Mouse (Mus musculus): ENCODE data around the gene Pxdn.
A peak's percentile ranks its signal among the peaks of the same experiment; 100 is the strongest.

Pxdn gene

DNA sequence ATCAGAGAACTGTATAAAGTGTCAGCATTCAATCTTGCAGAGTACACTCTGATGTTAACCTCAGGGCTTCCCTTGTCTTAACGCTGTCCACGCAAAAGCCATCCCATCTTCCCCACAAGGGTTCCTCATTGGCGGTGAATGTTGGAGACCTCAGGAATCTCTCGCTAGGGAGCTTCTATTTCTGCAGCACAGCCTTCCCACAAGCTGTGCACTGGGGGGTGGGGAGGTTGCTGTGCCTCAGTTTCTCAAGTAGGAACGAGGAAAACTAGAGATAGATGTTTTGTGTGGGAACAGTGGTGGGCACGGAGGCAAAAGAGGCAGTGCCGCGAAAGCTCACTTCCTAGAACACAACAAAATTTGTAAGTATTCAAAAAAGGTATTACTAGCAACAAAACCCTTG is at the start of gene Pxdn:
Gene Pxdn (plus strand): TSS at position 301 of the 400 bp plus-strand sequence.
- no peak for DNase-seq

GRCm38 (mm10) chr12:29894669-29895068 is 42.7 kb upstream of the Pxdn start:
- peak; percentile 7 for DNase-seq

- no peak for DNase-seq
Observed at GRCm38 (mm10) chr12:29897533-29898085, 39.8 kb upstream of the Pxdn start.

- no peak for DNase-seq
Observed at GRCm38 (mm10) chr12:29904101-29904874, 33.1 kb upstream of the Pxdn start.

DNA sequence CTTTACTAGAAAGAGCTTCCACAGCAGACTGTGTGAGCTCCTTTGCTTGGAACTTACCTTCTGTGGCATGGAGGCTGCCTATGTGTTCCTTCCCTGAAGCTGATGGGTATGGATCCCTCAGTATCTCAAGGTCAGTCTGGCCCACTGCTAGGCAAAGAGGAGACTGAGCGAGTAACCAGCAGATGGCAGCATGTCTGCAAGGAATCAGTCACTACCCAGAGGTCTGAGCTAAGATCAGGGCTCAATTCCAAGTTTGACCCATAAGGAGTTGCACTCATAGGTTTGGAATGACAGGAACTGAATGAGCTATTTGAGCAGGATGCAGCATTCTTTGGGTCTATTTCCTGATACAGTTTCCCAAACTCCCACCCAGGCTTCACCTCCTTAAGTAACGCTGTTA is 30.4 kb upstream of the Pxdn start:
- DNase-seq: peak; percentile 17

DNA sequence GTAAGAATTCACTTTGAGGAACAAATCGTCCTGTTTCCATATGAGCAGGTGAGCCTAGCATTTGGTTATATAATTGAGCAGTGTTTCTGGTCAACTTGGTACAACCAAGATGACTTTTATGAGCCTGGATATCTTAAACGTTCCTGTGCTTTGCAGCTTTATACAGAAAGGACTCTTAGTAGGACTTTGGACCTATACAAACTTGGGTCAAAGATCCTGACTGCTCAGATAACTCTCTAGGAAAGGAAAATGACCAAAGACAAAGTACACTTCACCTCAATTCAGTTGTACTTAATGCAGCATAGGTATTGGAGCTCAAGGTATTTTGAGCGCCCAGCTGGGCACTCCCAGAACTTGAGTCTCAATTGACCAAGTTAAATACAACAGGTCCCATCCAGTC is 21.3 kb upstream of the Pxdn start:
- DNase-seq: no peak

GRCm38 (mm10) chr12:29916807-29917206 is 20.6 kb upstream of the Pxdn start:
- DNase-seq: no peak

GRCm38 (mm10) chr12:29920298-29920697 is 17.1 kb upstream of the Pxdn start:
- DNase-seq: no peak

- no peak for DNase-seq
Observed at GRCm38 (mm10) chr12:29921481-29921880, 15.9 kb upstream of the Pxdn start.

- DNase-seq: peak; percentile 31
Observed at GRCm38 (mm10) chr12:29926896-29927295, 10.5 kb upstream of the Pxdn start.

DNA sequence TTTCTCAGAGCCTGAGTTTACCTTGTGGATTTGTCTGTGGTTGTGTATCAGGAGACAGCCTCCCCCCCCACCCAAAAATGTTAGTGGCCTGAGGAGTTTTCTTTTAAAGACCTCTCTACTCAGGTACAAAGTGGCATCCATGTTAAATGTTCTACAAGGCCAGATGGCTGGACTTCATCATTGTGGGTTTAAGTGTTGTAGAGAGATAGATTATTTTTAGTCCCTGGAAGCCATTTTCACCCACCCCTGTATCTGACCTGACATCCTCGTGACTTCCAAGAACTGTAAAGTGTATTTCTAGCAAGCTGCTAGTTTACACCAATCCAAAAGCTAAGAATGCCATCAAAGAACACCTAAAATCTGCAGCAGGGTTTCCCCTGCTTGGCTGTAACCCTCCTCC is 6.8 kb upstream of the Pxdn start:
- DNase-seq: no peak

DNA sequence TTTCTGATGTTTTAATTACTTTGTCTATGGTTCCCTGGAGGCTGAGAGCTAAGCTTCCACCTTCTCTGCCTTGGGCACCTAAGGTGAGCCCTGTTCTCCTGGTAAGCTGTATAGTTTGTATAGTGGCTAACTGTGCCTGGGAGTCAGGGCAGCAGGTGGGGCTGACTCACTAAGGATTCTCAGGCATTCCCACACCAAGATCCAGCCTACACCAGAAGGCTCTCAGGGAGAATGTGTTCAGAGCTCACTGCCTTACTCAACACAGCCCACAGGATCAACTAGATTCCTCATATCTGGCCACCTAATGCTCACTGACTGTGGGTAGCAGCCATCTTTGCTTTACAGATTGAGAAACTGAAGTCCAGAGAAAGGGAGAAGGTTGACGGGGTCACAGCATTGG is 4.5 kb upstream of the Pxdn start:
- no peak for DNase-seq

- no peak for DNase-seq
Observed at GRCm38 (mm10) chr12:29933501-29933900, 3.9 kb upstream of the Pxdn start.

DNA sequence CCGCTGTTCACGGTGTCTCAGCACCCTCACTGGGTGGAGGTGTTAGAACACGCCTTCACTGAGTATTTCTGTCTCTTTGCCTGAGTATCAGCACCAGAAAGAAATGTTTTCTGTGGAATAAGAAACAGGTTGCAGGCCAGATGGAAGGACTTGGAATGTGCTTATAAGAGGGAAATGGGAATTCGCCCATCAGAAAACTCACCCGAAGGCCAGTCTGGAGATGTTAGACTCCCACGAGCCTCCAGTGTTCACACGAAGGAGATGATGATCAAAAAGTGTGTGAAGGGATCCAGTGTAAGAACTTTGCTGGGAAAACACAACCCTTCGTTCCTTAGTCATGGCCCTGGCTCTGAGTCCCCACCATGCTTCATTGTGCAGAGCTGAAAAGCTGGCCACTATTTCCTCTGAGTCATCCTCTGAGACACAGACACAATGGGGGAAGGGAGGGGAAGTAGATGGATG is 3.3 kb upstream of the Pxdn start:
- no peak for DNase-seq

DNA sequence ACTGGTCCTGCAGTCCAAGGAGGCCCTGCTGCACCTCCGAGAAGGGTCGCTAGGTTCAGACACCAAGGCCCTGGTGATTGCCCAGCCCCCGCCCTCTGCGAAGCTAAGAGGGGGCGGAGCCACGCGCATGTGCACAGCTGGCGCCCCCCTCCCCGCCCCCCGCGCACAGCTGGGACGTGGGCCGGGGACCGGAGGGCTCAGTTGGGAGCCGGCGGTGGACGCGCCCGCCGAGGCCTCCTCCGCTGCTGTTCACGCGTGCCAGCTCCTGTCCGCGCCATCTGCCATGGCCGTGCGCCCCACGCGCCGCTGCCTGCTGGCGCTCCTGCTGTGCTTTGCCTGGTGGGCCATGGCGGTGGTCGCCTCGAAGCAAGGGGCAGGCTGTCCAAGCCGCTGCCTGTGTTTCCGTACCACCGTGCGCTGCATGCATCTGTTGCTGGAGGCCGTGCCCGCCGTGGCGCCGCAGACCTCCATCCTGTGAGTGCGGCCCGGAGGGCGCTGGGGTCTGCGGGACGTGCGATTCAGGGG is 505 bp downstream of the Pxdn start:
- DNase-seq: peak; percentile 56

- DNase-seq: peak; percentile 14
Observed at GRCm38 (mm10) chr12:29938376-29939041, 1.1 kb downstream of the Pxdn start.

DNA sequence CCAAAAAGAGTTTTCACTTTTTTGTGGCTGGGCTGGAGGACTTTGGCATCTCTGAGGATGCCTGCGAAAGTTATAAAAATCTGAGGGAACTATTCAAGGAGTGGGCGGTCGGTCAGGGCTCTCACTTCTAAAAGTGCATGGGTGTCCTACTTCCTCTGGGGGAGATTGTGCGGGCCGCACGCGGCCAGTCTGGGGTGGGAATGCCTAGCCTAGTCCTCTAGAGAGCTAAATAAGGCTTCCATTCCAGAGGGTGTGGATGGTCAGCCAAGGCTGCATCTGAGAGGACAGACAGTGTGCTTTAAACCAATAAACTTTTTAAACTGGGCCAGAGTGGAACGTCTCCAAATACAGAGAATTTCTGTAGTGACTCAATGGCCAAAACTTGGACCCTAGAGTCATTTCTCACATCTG is 1.9 kb downstream of the Pxdn start:
- DNase-seq: no peak

GRCm38 (mm10) chr12:29942435-29942834 is 5.0 kb downstream of the Pxdn start:
- no peak for DNase-seq

DNA sequence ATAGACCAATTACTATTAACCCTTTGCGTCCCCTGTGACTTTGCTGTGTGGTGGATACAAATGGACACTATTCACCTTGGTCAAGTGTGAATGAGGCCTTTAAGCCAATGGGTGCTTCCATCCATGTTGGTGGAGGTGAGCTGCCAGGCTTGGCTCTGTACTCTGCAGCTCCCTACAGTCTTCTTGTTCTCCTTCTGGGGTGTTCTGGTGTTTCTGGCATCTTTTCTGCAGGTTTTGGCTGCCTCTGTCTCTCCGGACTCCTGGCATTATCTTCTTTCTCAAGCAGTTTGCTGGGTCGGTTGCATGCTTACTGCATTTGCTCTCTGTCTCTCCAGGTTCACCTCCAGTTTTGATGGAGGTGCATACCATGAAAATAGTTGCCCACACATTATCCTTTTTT is 7.2 kb downstream of the Pxdn start:
- no peak for DNase-seq

DNA sequence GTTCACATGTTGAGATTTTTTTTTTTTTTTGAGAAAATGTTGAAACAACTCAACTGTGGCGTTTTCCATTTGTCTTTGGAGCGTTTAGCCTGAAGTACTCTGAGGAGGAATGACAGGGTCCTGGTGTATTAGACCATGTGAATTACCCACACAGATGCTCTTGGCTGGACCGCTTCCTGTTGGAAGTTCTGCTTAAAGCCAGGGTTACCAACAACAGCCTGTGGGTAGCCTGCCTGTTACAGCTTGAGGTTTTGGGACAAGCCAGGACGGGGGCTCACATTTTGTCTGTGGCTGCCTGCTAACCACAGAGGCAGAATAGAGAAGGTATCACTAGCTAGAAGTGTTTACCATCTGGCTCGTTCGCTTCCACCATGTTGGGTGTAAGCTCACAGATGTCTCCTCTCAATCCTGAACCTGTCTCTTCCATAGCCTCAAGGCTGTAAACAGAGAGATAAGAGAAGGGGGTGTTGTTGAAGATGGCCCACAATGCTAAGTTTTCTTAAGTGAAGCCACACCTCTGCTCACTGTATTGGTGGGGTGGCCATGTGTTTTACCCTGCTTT is 7.9 kb downstream of the Pxdn start:
- no peak for DNase-seq

DNA sequence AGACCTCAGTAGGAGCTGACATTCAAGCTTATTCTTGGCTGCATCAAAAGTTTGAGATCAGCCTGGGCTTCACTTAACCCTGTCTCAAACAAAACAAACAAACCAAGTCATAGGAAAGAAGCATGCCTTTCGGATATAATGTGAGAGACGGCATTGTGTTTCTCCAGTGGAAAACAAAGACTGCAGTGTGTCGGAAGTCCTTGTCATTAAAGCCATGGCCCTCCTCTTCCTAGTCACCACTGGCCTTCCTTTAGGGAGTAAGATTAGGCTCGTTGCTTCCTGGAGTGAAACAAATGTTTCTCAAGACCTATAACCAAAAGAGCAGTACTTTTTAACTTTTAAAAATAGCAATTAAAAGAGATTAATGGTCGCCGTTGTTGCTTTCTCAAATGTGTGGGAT is 13.6 kb downstream of the Pxdn start:
- DNase-seq: no peak

DNA sequence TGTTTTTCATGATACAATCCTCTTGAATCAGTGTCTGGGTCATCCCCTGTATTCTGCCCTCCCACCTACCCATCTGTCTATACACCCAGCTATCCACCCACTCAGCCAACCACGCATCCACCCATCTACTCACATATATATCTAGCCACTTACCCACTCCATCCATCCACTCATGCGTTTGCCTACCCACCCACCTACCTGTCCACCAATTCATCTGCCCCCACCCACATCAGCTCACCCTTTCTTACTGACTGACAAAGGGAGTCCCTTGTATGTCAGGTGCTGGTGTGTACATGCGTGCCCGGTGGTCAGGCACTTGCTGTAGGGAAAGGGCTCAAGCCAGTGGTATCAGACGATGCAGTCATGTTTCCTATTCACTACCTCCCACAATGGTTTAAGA is 14.1 kb downstream of the Pxdn start:
- no peak for DNase-seq

GRCm38 (mm10) chr12:29952102-29952501 is 14.7 kb downstream of the Pxdn start:
- DNase-seq: no peak

GRCm38 (mm10) chr12:29953999-29954398 is 16.6 kb downstream of the Pxdn start:
- no peak for DNase-seq
